Mouse (Mus musculus) T-helper 17 cell (primary cell): Measurements from ENCODE around the gene Bco1.

ENCODE experiments used
- in situ Hi-C, 2 experiments: fragments of 300-600 bp; cut with MboI, MseI; formaldehyde crosslinking; loops; 1 replicate in 1 of 2; 2 replicates in 1 of 2; pipeline ENCODE4 v1.15.1; 2025; ENCODE audit warnings: high pct_unique_total_duplicates in 2 of 2

Gene Bco1

GRCm38 (mm10) chr8:117137357-117137756 is 41.7 kb downstream of the Bco1 start:
- in situ Hi-C loops = no loop called here

DNA sequence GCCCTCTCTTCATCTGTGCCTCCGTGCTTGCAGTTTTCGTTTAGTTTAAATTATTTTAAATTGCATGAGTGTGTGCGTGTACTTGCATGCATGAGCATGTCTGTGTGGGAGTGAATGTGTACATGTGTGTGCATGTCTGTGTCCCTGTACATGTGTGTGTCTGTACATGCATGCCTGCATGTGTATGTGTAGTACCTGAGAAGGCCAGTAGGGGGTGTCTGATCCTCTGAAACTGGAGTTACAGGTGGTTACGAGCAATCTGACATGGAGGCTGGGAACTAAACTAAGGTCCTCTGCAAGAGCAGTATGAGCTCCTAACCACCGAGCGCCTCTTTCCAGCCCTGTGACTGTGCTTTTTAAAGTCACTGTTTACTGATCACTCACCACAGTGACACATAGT is 52.9 kb downstream of the Bco1 start:
- in situ Hi-C loops = no loop called here

GRCm38 (mm10) chr8:117156149-117156548 is 60.5 kb downstream of the Bco1 start:
- in situ Hi-C loops = loop anchor here (25.0 kb wide), 1 partner anchor 631 kb away; no protein-coding TSS in a partner anchor

DNA sequence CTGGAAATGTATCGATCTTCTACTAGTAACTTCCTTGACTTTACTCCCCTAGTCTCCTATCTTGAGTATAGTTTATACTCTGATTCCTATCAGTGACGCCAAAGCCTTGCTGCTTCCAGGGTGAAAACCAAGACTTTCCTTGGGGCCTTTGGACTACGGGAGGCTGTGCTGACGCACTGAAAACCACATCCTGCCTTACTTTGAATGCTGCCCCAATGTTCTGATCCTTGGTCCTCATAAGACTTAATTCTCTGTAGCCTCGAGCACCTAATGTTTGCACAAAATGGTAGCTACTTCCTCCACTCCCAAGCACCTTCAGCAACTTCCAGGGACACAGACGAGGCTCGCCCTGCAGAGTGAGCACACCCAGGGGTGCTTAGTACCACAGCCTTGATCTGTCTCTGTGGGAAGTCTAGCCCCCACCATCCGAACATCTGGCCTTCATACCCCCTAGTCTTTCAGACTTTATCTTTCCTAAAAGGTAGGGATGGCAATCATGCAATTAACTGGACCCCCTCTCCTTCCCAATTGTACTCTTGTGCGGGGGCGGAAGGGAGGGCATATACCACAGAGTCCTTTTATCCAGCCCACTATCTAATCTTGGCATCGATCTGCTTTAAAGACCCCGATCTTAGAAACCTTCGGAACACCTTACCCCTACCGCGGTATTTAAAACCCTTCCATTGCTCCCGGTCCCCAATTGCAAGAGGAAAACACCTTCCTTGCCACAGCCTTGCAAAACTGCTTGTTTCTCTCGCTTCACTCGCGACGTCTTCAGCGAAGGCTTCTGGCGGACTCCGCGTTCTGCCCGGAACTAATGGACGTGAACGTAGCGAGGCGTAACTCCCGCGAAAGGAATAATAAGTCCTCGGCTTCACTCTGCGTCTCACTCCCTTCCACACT is 61.5 kb downstream of the Bco1 start:
- in situ Hi-C loops = loop anchor here (25.0 kb wide), 1 partner anchor 630 kb away; no protein-coding TSS in a partner anchor

GRCm38 (mm10) chr8:117157769-117158091 is 62.1 kb downstream of the Bco1 start:
- in situ Hi-C loops = loop anchor here (25.0 kb wide), 1 partner anchor 630 kb away; no protein-coding TSS in a partner anchor

DNA sequence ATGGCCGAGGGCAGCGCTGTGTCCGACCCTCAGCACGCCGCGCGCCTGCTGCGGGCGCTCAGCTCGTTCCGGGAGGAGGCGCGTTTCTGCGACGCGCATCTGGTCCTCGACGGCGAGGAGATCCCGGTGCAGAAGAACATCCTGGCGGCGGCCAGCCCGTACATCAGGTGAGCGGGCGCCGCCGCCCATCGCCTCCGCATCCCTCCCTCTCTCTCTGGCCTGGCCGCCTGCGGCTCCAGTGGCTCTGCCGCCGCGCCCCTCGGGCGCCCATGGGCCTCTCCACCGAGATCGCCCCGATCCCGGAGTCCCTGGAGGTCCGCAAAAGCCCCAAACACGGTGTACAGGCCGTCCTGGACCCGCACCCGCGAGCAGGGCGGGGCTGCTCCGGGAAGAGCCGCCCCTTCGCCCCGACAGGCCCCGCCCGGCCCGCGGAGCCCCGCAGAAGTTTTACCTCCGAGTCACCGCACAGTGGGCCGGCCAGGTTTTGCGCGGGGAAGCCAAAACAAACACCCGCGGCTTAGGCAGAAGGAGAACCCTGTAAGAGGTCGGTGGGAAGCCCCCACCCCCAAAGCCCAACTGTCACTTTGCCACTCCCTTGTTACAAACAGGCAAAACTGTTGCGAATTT is 62.6 kb downstream of the Bco1 start, which contains the start of gene Gan:
Gene Gan (plus strand): TSS at position 1 of the 627 bp plus-strand sequence.
- in situ Hi-C loops = loop anchor here (25.0 kb wide), 1 partner anchor 629 kb away; no protein-coding TSS in a partner anchor

DNA sequence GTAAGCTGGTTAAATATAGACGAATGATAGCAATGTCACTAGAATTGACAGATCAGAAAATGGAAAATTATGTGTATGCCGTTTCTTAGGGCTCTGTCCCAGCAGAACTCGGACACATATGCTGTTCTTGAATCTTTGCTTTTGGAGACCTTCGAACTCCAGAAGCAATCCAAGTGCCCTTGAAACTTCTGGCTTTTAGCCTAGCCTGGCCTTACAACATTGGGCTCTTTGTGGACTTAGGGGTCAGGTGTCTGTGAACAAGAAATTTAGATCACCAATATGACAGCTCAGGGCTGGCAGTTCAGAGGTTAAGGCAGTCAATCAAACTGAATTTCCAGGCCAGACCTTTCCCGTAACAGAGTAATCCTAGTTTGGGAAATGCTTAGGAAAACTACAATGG is 63.4 kb downstream of the Bco1 start:
- in situ Hi-C loops = loop anchor here (25.0 kb wide), 1 partner anchor 628 kb away; no protein-coding TSS in a partner anchor

DNA sequence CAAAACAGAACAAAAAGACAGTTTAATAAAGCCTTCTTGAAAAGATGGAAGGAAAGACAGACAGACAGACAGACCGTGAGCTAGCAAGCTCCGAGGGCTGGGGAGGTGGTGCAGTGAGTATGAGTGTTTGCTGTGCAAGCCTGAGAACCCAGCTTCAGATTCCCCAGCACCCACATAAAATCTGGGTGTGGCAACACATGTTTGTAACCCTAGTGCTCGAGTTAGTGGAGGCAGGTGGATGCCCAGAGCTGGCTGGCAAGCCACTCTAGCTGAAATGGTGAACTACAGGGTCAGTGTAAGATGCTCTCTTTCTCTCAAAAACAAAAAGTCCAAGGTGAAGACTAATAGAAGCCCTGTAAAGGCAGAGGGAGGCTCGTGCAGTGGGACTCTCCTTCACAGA is 69.3 kb downstream of the Bco1 start:
- in situ Hi-C loops = loop anchor here (25.0 kb wide), 1 partner anchor 622 kb away; no protein-coding TSS in a partner anchor

DNA sequence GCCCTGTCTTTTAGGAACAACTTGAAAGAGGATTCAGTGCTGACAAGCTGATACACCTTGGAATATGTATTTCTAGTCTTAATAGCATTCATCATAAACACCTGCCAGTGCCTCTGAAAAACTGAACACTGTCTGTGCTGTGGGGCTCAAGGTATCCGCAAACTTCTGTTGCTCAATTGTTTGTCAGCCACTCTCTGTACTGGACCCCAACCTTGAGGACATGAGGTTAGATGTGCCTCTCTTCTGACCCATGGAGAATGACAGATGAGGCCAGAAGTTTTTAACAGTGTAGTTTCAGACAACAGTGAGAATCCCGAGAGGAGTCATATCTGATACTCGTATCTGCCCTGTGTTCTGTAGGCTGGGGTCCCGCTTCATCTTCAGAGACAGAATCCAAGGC is 69.9 kb downstream of the Bco1 start:
- in situ Hi-C loops = loop anchor here (25.0 kb wide), 1 partner anchor 622 kb away; no protein-coding TSS in a partner anchor

GRCm38 (mm10) chr8:117166515-117166914 is 70.9 kb downstream of the Bco1 start:
- in situ Hi-C loops = loop anchor here (25.0 kb wide), 1 partner anchor 621 kb away; no protein-coding TSS in a partner anchor

- in situ Hi-C loops = loop anchor here (25.0 kb wide), 1 partner anchor 620 kb away; no protein-coding TSS in a partner anchor
These were observed 71.7 kb downstream of the Bco1 start for GRCm38 (mm10) chr8:117167243-117167883.

DNA sequence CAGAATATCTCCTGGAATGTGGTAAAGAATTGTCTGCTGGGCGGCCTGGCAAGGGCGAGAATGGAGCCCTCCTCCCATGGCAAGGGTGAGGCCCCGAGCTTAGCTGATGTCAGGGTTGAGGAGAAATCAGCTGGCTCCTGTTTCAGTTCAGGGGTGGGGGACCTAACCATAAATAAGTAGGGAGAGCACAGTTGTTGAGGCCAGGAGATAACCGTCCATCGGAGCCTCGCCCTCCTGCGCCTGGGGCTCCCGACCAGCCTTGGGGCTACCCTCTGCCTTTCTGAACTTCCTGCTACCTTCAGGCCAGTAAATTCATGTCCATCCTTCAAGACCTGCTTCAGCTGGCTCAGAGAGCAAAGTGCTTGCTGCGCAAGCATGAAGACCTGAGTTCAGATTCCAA is 72.7 kb downstream of the Bco1 start:
- in situ Hi-C loops = loop anchor here (25.0 kb wide), 1 partner anchor 619 kb away; no protein-coding TSS in a partner anchor

DNA sequence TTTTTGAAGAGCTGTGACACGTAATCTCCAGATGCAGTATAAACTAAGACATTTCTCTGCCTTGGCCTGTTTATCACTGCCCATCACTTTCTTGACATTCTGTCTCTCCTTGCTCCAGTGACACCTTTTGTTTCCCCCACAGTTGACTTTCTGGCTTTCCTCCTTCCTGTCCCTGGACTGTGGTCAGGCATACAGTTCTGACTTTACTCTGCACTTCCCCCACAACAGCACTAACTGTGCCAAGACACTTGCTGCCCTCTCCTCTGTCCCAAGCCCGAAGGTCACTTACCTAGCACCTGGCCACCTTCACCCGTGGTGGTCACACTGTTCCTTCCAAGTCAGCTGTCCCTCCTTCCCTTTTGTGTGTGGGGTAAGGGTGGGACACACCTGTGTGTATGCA is 76.2 kb downstream of the Bco1 start:
- in situ Hi-C loops = loop anchor here (25.0 kb wide), 1 partner anchor 615 kb away; no protein-coding TSS in a partner anchor

DNA sequence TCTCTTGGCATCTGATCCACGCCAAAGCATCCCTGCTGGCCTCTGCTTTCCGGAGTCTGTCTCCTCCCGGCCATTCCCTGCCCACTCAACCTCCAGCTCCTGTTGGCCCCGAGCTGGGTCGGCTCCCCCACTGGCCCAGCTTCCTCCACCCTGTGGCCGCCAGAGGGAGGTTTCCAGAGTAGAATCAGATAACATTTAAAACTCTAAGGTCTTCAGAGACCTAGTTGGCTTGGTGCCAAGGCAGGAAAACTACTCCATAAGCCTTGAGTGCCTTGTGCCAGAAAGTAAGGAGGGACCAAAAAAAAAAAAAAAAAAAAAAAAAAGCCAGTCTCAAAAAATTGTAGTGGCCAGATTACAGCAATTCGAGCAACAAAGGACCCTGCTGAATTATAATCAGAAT is 77.2 kb downstream of the Bco1 start:
- in situ Hi-C loops = loop anchor here (25.0 kb wide), 1 partner anchor 614 kb away; no protein-coding TSS in a partner anchor

GRCm38 (mm10) chr8:117173690-117174089 is 78.0 kb downstream of the Bco1 start:
- in situ Hi-C loops = loop anchor here (25.0 kb wide), 1 partner anchor 614 kb away; no protein-coding TSS in a partner anchor

DNA sequence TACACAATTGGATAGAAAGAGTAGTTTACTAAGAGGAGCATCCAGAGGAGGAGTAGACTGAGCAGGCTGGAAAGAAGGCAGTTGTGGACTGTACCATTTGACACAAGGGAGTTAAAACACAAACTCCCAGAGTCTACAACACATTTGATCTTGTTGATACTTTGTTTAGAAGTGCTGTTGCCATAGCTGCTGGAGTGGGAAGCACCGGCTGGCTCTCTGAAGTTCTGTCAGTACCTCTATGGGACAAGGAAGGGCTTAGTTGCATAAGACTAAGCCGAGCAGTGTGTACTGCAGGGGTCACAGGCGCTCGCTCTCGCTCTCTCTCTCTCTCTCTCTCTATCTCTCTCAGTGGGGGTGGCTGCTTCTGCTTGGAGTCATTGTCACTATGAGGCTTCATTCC is 78.9 kb downstream of the Bco1 start:
- in situ Hi-C loops = loop anchor here (25.0 kb wide), 1 partner anchor 613 kb away; no protein-coding TSS in a partner anchor

DNA sequence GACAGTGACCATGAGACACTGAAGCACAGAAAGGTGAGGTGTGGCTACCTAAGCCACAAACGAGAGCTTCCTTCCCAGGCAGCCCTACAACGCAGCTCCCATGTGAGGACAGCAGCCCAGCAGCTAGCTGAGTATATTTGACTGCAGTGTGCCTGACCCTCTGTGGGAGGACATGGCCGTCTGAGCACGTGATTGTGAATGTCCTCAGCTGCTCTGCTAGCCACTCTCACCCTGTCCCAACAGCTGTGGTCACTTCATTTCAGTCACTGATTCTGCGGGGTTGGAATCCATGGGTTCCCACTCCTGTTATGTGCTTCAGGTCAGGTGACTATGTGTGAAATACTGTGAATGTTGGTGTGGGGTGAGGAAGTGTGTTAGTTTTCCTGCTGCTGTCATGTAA is 80.7 kb downstream of the Bco1 start:
- in situ Hi-C loops = no loop called here

DNA sequence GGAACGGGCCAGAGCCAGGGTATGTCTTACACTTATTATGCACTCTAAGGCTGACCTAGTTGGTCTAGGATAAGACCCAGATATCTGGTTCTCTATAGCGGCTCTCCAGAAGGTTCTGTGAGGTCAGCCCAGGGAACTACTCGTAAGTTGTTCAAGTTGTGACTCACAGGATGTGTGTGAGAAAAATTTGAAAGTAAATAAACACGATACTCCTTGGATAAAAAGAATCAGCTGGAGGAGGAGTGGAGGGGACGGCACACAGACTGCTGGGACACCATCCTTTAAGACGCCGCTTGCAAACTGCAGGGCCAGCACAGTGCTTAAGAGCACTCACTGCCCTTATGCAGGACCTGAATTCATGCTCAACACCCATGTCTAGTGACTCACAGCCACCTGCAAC is 81.6 kb downstream of the Bco1 start:
- in situ Hi-C loops = no loop called here

GRCm38 (mm10) chr8:117178039-117178438 is 82.4 kb downstream of the Bco1 start:
- in situ Hi-C loops = no loop called here

DNA sequence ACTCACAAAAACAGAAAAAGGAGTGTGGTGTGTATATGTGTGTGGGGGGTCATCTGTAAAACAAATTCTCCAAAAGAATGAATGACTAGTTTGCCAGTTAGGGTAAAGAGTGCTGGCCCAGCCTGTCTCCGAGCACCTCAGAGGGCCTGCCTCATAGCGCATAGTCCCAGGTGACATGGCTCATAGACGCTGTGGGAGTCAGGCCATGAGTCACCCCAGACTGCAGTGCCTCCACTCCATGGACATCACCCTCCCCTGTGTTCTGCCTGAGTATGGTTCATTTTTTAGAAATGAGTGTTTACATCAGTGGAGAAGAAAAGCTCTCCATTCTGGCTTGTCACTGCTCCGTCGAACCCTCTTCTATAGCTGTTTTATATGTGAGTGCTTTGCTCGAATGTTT is 83.0 kb downstream of the Bco1 start:
- in situ Hi-C loops = no loop called here

GRCm38 (mm10) chr8:117182746-117183145 is 87.1 kb downstream of the Bco1 start:
- in situ Hi-C loops = no loop called here
